Mouse (Mus musculus) heart, adult 8-10 months (tissue): ENCODE data around the gene Mamstr. TPM values are rescaled to one million over a fixed set of nuclear protein-coding genes. Genes with fewer than 3 reads are reported as not detected.

Experiments
- DNase-seq: peaks from one replicate; pipeline ENCODE4 v3.0.0; 2022; ENCODE audit warnings: low spot score
- total RNA-seq, 4 experiments: library from RNA; stranded (reverse); gene quantifications; 2 replicates each; pipeline ENCODE4 v1.2.4; 2022

The Mamstr gene
- total RNA-seq, 4 experiments from 2014 or later = 2.0 to 5.9 (median 5.1) TPM

GRCm38 (mm10) chr7:45628364-45629294 is 11.1 kb upstream of the Mamstr start:
- peak; percentile 72 for DNase-seq

GRCm38 (mm10) chr7:45630064-45630907 is 9.5 kb upstream of the Mamstr start:
- DNase-seq = no peak

- DNase-seq = no peak
Observed at GRCm38 (mm10) chr7:45632499-45632898, 7.3 kb upstream of the Mamstr start.

GRCm38 (mm10) chr7:45634946-45635681 is 4.7 kb upstream of the Mamstr start:
- peak; percentile 70 for DNase-seq

GRCm38 (mm10) chr7:45635711-45636688 is 3.8 kb upstream of the Mamstr start:
- no peak for DNase-seq

GRCm38 (mm10) chr7:45637710-45638109 is 2.1 kb upstream of the Mamstr start:
- no peak for DNase-seq

- peak; percentile 86 for DNase-seq
Observed at GRCm38 (mm10) chr7:45638623-45639401, 965 bp upstream of the Mamstr start.

- no peak for DNase-seq
Observed at GRCm38 (mm10) chr7:45640191-45640957, 597 bp downstream of the Mamstr start.

- DNase-seq = no peak
Observed at GRCm38 (mm10) chr7:45641391-45642040, 1.7 kb downstream of the Mamstr start.

- no peak for DNase-seq
Observed at GRCm38 (mm10) chr7:45642083-45642482, 2.3 kb downstream of the Mamstr start.

GRCm38 (mm10) chr7:45642503-45643255 is 2.9 kb downstream of the Mamstr start:
- DNase-seq = no peak

- DNase-seq = peak; percentile 78
Observed at GRCm38 (mm10) chr7:45643441-45644178, 3.8 kb downstream of the Mamstr start.

GRCm38 (mm10) chr7:45644183-45644582 is 4.4 kb downstream of the Mamstr start:
- no peak for DNase-seq

- DNase-seq = no peak
Observed at GRCm38 (mm10) chr7:45644872-45645590, 5.3 kb downstream of the Mamstr start.

GRCm38 (mm10) chr7:45645591-45645971 is 5.8 kb downstream of the Mamstr start:
- DNase-seq = no peak

GRCm38 (mm10) chr7:45646671-45647070 is 6.9 kb downstream of the Mamstr start:
- no peak for DNase-seq
